Mouse (Mus musculus): ENCODE data around the gene Ltb4r2. TPM values are rescaled to one million over a fixed set of nuclear protein-coding genes. Genes with fewer than 3 reads are reported as not detected.
A peak's percentile ranks its signal among the peaks of the same experiment; 100 is the strongest.
"Not testable (repeated sequence)": the region's sequence is repeated elsewhere in the genome, so short reads cannot be mapped to it uniquely, and the experiment has no call there.

The Ltb4r2 gene
- polyA plus RNA-seq, 1 experiment: 0.83 TPM

- TF ChIP-seq POLR2A (IDR thresholded peaks at IDR 0.05; ENCODE audit: low read depth, low read length): no peak
- TF ChIP-seq CTCF (IDR thresholded peaks at IDR 0.05; ENCODE audit: extremely low read depth, insufficient read depth, insufficient read length, insufficient replicate concordance): no peak
- H3K4me3 ChIP-seq (ENCODE audit: extremely low read depth, insufficient read depth, insufficient read length): peak overlapping the region; percentile 80
- no peak for DNase-seq (ENCODE audit: low read depth in 1 of 2, low spot score in 2 of 2)
- peaks cover 9% of the 10 kb centered on the region; the same call in 1 of the 2 replicates for H3K4me1 ChIP-seq (ENCODE audit: control insufficient read depth, insufficient read depth, insufficient read length)
- H3K27me3 ChIP-seq (ENCODE audit: control insufficient read depth, insufficient read depth, low read length): no peaks in the 10 kb centered on the region
- under 1% methylated on average over 31 of the region's 31 CpGs for whole genome bisulfite sequencing
- H3K36me3 ChIP-seq (ENCODE audit: control insufficient read depth, insufficient read depth, low read length): peaks cover 9% of the 10 kb centered on the region
- peak overlapping the region; percentile 31; the same call in 1 of the 2 replicates for H3K27ac ChIP-seq (ENCODE audit: insufficient read depth, low read length)
Measured at GRCm38 (mm10) chr14:55745861-55746237, 15.4 kb upstream of the Ltb4r2 start.

GRCm38 (mm10) chr14:55747051-55747847 is 14.0 kb upstream of the Ltb4r2 start:
- WGBS: 91% methylated on average over 10 of the region's 10 CpGs
- DNase-seq (ENCODE audit: low read depth in 1 of 2, low spot score in 2 of 2): no peak
- no peaks in the 10 kb centered on the region for H3K27me3 ChIP-seq (ENCODE audit: control insufficient read depth, insufficient read depth, low read length)
- TF ChIP-seq POLR2A (IDR thresholded peaks at IDR 0.05; ENCODE audit: low read depth, low read length): no peak
- no peak for TF ChIP-seq CTCF (IDR thresholded peaks at IDR 0.05; ENCODE audit: extremely low read depth, insufficient read depth, insufficient read length, insufficient replicate concordance)
- no peak overlapping the region for H3K27ac ChIP-seq (ENCODE audit: insufficient read depth, low read length)
- no peak overlapping the region for H3K4me3 ChIP-seq (ENCODE audit: extremely low read depth, insufficient read depth, insufficient read length)
- peaks cover 16% of the 10 kb centered on the region for H3K36me3 ChIP-seq (ENCODE audit: control insufficient read depth, insufficient read depth, low read length)
- H3K4me1 ChIP-seq (ENCODE audit: control insufficient read depth, insufficient read depth, insufficient read length): peaks cover 9% of the 10 kb centered on the region; the same call in 1 of the 2 replicates

DNA sequence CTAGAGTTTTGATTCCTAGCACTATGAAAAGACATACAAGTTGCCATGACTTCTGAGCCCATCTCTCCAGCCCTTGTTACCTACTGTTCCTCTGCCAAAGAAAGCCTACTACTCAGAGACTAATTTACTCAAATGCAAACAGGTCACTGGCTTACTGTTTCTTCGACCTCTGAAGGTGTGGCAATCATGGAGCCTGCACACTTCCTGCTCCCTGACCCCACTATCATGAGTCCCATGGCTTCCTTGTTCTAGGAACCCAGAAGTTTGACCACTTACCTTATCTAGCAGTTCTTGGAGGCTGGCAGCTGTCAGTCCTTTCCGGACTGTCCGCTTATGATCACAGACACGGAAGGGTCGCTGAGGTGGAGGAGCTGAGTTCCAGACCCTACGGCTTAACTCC is 3.7 kb upstream of the Ltb4r2 start:
- TF ChIP-seq POLR2A (IDR thresholded peaks at IDR 0.05; ENCODE audit: low read depth, low read length) (no peak), CTCF (IDR thresholded peaks at IDR 0.05; ENCODE audit: extremely low read depth, insufficient read depth, insufficient read length, insufficient replicate concordance) (no peak)
- no peak for DNase-seq (ENCODE audit: low read depth in 1 of 2, low spot score in 2 of 2)
- 73% methylated on average over 6 of the region's 6 CpGs for WGBS
- no peak overlapping the region for H3K4me3 ChIP-seq (ENCODE audit: extremely low read depth, insufficient read depth, insufficient read length)
- H3K27me3 ChIP-seq (ENCODE audit: control insufficient read depth, insufficient read depth, low read length): peaks cover 5% of the 10 kb centered on the region
- H3K27ac ChIP-seq (ENCODE audit: insufficient read depth, low read length): no peak overlapping the region
- H3K4me1 ChIP-seq (ENCODE audit: control insufficient read depth, insufficient read depth, insufficient read length): peaks cover 7% of the 10 kb centered on the region; the same call in 1 of the 2 replicates
- H3K36me3 ChIP-seq (ENCODE audit: control insufficient read depth, insufficient read depth, low read length): peaks cover 19% of the 10 kb centered on the region

- 0 out of 2 replicates have a peak, but pooled peaks have one; percentile 10 for TF ChIP-seq CTCF (IDR thresholded peaks at IDR 0.05; ENCODE audit: extremely low read depth, insufficient read depth, insufficient read length, insufficient replicate concordance)
- no peak for TF ChIP-seq POLR2A (IDR thresholded peaks at IDR 0.05; ENCODE audit: low read depth, low read length)
- peaks cover 11% of the 10 kb centered on the region for H3K36me3 ChIP-seq (ENCODE audit: control insufficient read depth, insufficient read depth, low read length)
- WGBS: 24% methylated on average over 8 of the region's 8 CpGs
- H3K27me3 ChIP-seq (ENCODE audit: control insufficient read depth, insufficient read depth, low read length): peaks cover 7% of the 10 kb centered on the region
- no peak within 1 kb of the TSS for H3K27ac ChIP-seq (ENCODE audit: insufficient read depth, low read length)
- no peak for DNase-seq (ENCODE audit: low read depth in 1 of 2, low spot score in 2 of 2)
- peaks cover 7% of the 10 kb centered on the region; the same call in 1 of the 2 replicates for H3K4me1 ChIP-seq (ENCODE audit: control insufficient read depth, insufficient read depth, insufficient read length)
- no peak within 1 kb of the TSS for H3K4me3 ChIP-seq (ENCODE audit: extremely low read depth, insufficient read depth, insufficient read length)
Measured at GRCm38 (mm10) chr14:55758363-55758784, 2.9 kb upstream of the Ltb4r2 start, which contains the start of gene Cideb. Gene Cideb, minus strand, starts transcription at chr14:55758458.

- DNase-seq (ENCODE audit: low read depth in 1 of 2, low spot score in 2 of 2): peak; percentile 56 to 80
- H3K4me1 ChIP-seq (ENCODE audit: control insufficient read depth, insufficient read depth, insufficient read length); H3K4me3 ChIP-seq (ENCODE audit: extremely low read depth, insufficient read depth, insufficient read length); H3K36me3 ChIP-seq (ENCODE audit: control insufficient read depth, insufficient read depth, low read length); H3K27me3 ChIP-seq (ENCODE audit: control insufficient read depth, insufficient read depth, low read length); H3K27ac ChIP-seq (ENCODE audit: insufficient read depth, low read length): not testable (repeated sequence)
- WGBS: 0% methylated on average over 6 of the region's 6 CpGs
- TF ChIP-seq CTCF (IDR thresholded peaks at IDR 0.05; ENCODE audit: extremely low read depth, insufficient read depth, insufficient read length, insufficient replicate concordance): peak; percentile 56; the same call in 1 of the 2 replicates
Measured at GRCm38 (mm10) chr14:55760156-55760555, 1.1 kb upstream of the Ltb4r2 start.

GRCm38 (mm10) chr14:55762001-55762821 is 983 bp downstream of the Ltb4r2 start:
- H3K4me3 ChIP-seq (ENCODE audit: extremely low read depth, insufficient read depth, insufficient read length): peak overlapping the region; percentile 44; the same call in 1 of the 2 replicates
- H3K36me3 ChIP-seq (ENCODE audit: control insufficient read depth, insufficient read depth, low read length): no peaks in the 10 kb centered on the region
- DNase-seq (ENCODE audit: low read depth in 1 of 2, low spot score in 2 of 2): no peak
- TF ChIP-seq POLR2A (IDR thresholded peaks at IDR 0.05; ENCODE audit: low read depth, low read length) (no peak), CTCF (IDR thresholded peaks at IDR 0.05; ENCODE audit: extremely low read depth, insufficient read depth, insufficient read length, insufficient replicate concordance) (0 out of 2 replicates have a peak, but pooled peaks have one; percentile 0)
- H3K27me3 ChIP-seq (ENCODE audit: control insufficient read depth, insufficient read depth, low read length): peaks cover 7% of the 10 kb centered on the region
- peaks cover 7% of the 10 kb centered on the region; the same call in 1 of the 2 replicates for H3K4me1 ChIP-seq (ENCODE audit: control insufficient read depth, insufficient read depth, insufficient read length)
- 5% methylated on average over 77 of the region's 77 CpGs for WGBS
- H3K27ac ChIP-seq (ENCODE audit: insufficient read depth, low read length): no peak overlapping the region
